Mouse (Mus musculus): ENCODE measurements around the gene Olfml2a.

DNA sequence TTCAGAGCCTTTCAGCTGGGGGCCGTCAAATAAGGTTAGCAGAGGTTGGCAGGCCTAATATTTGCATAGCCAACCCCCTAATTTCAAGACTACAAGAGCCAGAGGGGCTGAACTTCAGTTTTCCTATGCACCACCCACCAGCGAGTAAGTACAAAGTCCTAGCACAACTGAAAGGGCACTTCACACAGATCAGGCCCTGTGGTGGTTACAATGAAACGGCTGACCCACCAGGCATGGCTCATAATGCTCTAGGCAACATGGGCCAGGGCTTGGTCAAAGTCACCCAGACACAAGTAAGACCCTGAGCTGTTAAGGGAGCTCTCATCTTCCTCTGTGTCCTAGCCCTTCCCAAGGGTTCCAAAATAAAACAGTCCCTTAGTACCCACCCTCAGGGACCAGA is 70.1 kb downstream of the Olfml2a start:
- TF ChIP-seq POLR2AphosphoS5 (IDR thresholded peaks at IDR 0.05; ENCODE audit: borderline replicate concordance, low read depth, low read length) (no peak), TAL1 (IDR thresholded peaks at IDR 0.05; ENCODE audit: low read length) (no peak), TBP (IDR thresholded peaks at IDR 0.05; ENCODE audit: low read depth, low read length) (no peak), EP300 (IDR thresholded peaks at IDR 0.05; ENCODE audit: low read depth in 1 of 2, low read length in 2 of 2) (no peak), CTCF (IDR thresholded peaks at IDR 0.05 in 2 of 3, conservative IDR thresholded peaks at IDR 0.05 in 1 of 3; ENCODE audit: control insufficient read depth in 1 of 3, insufficient read depth in 1 of 3, low read depth in 2 of 3, low read length in 3 of 3, poor library complexity in 1 of 3, severe bottlenecking in 1 of 3) (no peak), GABPA (IDR thresholded peaks at IDR 0.05; ENCODE audit: low read depth, low read length) (no peak), POLR2A (IDR thresholded peaks at IDR 0.05; ENCODE audit: control insufficient read depth in 1 of 2, insufficient read depth in 1 of 2, low read depth in 1 of 2, low read length in 2 of 2, poor library complexity in 1 of 2) (no peak), USF1 (IDR thresholded peaks at IDR 0.05; ENCODE audit: low read depth, low read length) (no peak), E2F4 (IDR thresholded peaks at IDR 0.05; ENCODE audit: borderline replicate concordance, low read depth, low read length) (no peak), CHD2 (IDR thresholded peaks at IDR 0.05; ENCODE audit: low read length) (no peak), MAFK (IDR thresholded peaks at IDR 0.05; ENCODE audit: borderline replicate concordance, low read depth, low read length) (no peak), MYB (IDR thresholded peaks at IDR 0.05; ENCODE audit: low read depth, low read length) (no peak), NELFE (IDR thresholded peaks at IDR 0.05; ENCODE audit: low read depth, low read length) (no peak)

Measured in MEL (cell line).